Mouse (Mus musculus) forebrain, embryonic 13.5 days (tissue): Measurements from ENCODE around the gene Ahcyl2. TPM values are rescaled to one million over a fixed set of nuclear protein-coding genes. Genes with fewer than 3 reads are reported as not detected.

Experiments
- ATAC-seq: fragments of 200-750 bp; cut with Nextera tagmentation; 2 replicates; pipeline ENCODE4 v1.8.0; 2017
- H3K27ac ChIP-seq: fragments of 300-500 bp; sonication (generic); 2 replicates; pipeline ENCODE4 v1.5.1; 2015; ENCODE audit warnings: inconsistent platforms, mild to moderate bottlenecking, moderate library complexity
- H3K27me3 ChIP-seq: fragments of 300-500 bp; sonication (generic); 2 replicates; pipeline ENCODE4 v1.6.1; 2015; ENCODE audit warnings: mild to moderate bottlenecking, inconsistent platforms
- H3K36me3 ChIP-seq: fragments of 300-500 bp; sonication (generic); 2 replicates; pipeline ENCODE4 v1.6.1; 2015; ENCODE audit warnings: mild to moderate bottlenecking, inconsistent platforms; ENCODE audit not compliant: poor library complexity, severe bottlenecking
- H3K4me1 ChIP-seq: fragments of 300-500 bp; sonication (generic); 2 replicates; pipeline ENCODE4 v1.6.1; 2015; ENCODE audit warnings: inconsistent platforms
- H3K4me2 ChIP-seq: fragments of 300-500 bp; sonication (generic); 2 replicates; pipeline ENCODE4 v1.6.1; 2015; ENCODE audit warnings: inconsistent platforms, mild to moderate bottlenecking, moderate library complexity
- H3K4me3 ChIP-seq: fragments of 300-500 bp; sonication (generic); 2 replicates; pipeline ENCODE4 v1.5.1; 2015; ENCODE audit warnings: mild to moderate bottlenecking, inconsistent platforms
- H3K9ac ChIP-seq: fragments of 300-500 bp; sonication (generic); 2 replicates; pipeline ENCODE4 v1.6.1; 2015; ENCODE audit warnings: mild to moderate bottlenecking, inconsistent platforms
- H3K9me3 ChIP-seq: fragments of 300-500 bp; sonication (generic); replicated peaks from 2 replicates; pipeline ENCODE4 v1.6.1; 2016; ENCODE audit warnings: inconsistent platforms
- WGBS: fragments of 180-500 bp; shearing (Covaris S2); methylation state at CpG from one replicate; pipeline ENCODE4 v1.1.7; 2015; 5-methylcytosine and 5-hydroxymethylcytosine counted together
- polyA plus RNA-seq: library from polyadenylated mRNA; unstranded; fragments of >200 nt; fragmentation: Nextera tagmentation; extraction: Ambion mirVana; gene quantifications from 2 replicates; pipeline ENCODE4 v1.2.1, GENCODE M21; 2015

The Ahcyl2 gene
- polyA plus RNA-seq, 1 experiment from 2014 or later = 11.1 TPM

- Histone ChIP-seq H3K27me3 (no peaks in the 10 kb centered on the region), H3K4me2 (no peak overlapping the region), H3K4me3 (no peak overlapping the region), H3K36me3 (no peaks in the 10 kb centered on the region; the same call in 1 of the 2 replicates), H3K4me1 (no peaks in the 10 kb centered on the region), H3K9ac (no peak overlapping the region), H3K9me3 (no peaks in the 10 kb centered on the region), H3K27ac (no peak overlapping the region)
- 93% methylated on average over 2 of the region's 2 CpGs for WGBS
- ATAC-seq = no peak
Observed at GRCm38 (mm10) chr6:29841461-29841860, 73.7 kb downstream of the Ahcyl2 start.

- 0 out of 2 replicates have a peak, but pooled peaks cover 2% of the 10 kb centered on the region for H3K9me3 ChIP-seq
- no peak for ATAC-seq
- H3K4me3 ChIP-seq = no peak overlapping the region
- no peak overlapping the region for H3K4me2 ChIP-seq
- no peak overlapping the region for H3K27ac ChIP-seq
- WGBS = 89% methylated on average over 5 of the region's 5 CpGs
- H3K27me3 ChIP-seq = no peaks in the 10 kb centered on the region
- H3K9ac ChIP-seq = no peak overlapping the region
- H3K36me3 ChIP-seq = no peaks in the 10 kb centered on the region
- no peaks in the 10 kb centered on the region for H3K4me1 ChIP-seq
Observed at GRCm38 (mm10) chr6:29847643-29848166, 79.9 kb downstream of the Ahcyl2 start.

GRCm38 (mm10) chr6:29848808-29849207, 81.0 kb downstream of the Ahcyl2 start:
- Histone ChIP-seq H3K4me1 (no peaks in the 10 kb centered on the region), H3K9ac (no peak overlapping the region), H3K27ac (no peak overlapping the region), H3K36me3 (no peaks in the 10 kb centered on the region), H3K4me3 (no peak overlapping the region), H3K27me3 (no peaks in the 10 kb centered on the region), H3K4me2 (no peak overlapping the region), H3K9me3 (0 out of 2 replicates have a peak, but pooled peaks cover 2% of the 10 kb centered on the region)
- no peak for ATAC-seq
- WGBS = 75% methylated on average over 3 of the region's 3 CpGs

GRCm38 (mm10) chr6:29850096-29850495, 82.3 kb downstream of the Ahcyl2 start:
- no peak for ATAC-seq
- H3K4me2 ChIP-seq = no peak overlapping the region
- 98% methylated on average over 1 of the region's 1 CpGs for WGBS
- H3K9me3 ChIP-seq = 0 out of 2 replicates have a peak, but pooled peaks cover 2% of the 10 kb centered on the region
- H3K9ac ChIP-seq = no peak overlapping the region
- no peaks in the 10 kb centered on the region for H3K4me1 ChIP-seq
- no peak overlapping the region for H3K27ac ChIP-seq
- no peaks in the 10 kb centered on the region for H3K36me3 ChIP-seq
- no peak overlapping the region for H3K4me3 ChIP-seq
- H3K27me3 ChIP-seq = no peaks in the 10 kb centered on the region

- WGBS = 52% methylated on average over 2 of the region's 2 CpGs
Observed at GRCm38 (mm10) chr6:29850747-29851146, 82.9 kb downstream of the Ahcyl2 start.

GRCm38 (mm10) chr6:29851873-29852272, 84.1 kb downstream of the Ahcyl2 start:
- Histone ChIP-seq H3K4me3 (no peak overlapping the region), H3K27ac (no peak overlapping the region), H3K36me3 (no peaks in the 10 kb centered on the region), H3K27me3 (no peaks in the 10 kb centered on the region), H3K9me3 (0 out of 2 replicates have a peak, but pooled peaks cover 2% of the 10 kb centered on the region), H3K9ac (no peak overlapping the region), H3K4me1 (no peaks in the 10 kb centered on the region), H3K4me2 (no peak overlapping the region)
- ATAC-seq = no peak
- 88% methylated on average over 3 of the region's 3 CpGs for WGBS

More at GRCm38 (mm10) chr6:29850747-29851146, 82.9 kb downstream of the Ahcyl2 start:
- Histone ChIP-seq H3K27me3 (no peaks in the 10 kb centered on the region), H3K9me3 (0 out of 2 replicates have a peak, but pooled peaks cover 2% of the 10 kb centered on the region), H3K4me1 (no peaks in the 10 kb centered on the region), H3K4me2 (no peak overlapping the region), H3K36me3 (no peaks in the 10 kb centered on the region), H3K27ac (no peak overlapping the region), H3K9ac (no peak overlapping the region), H3K4me3 (no peak overlapping the region)
- no peak for ATAC-seq

GRCm38 (mm10) chr6:29853213-29853899, 85.5 kb downstream of the Ahcyl2 start:
- WGBS = 40% methylated on average over 12 of the region's 12 CpGs
- no peak overlapping the region for H3K27ac ChIP-seq
- no peaks in the 10 kb centered on the region for H3K36me3 ChIP-seq
- H3K4me1 ChIP-seq = no peaks in the 10 kb centered on the region
- no peak overlapping the region for H3K4me2 ChIP-seq
- 0 out of 2 replicates have a peak, but pooled peaks cover 2% of the 10 kb centered on the region for H3K9me3 ChIP-seq
- ATAC-seq = peak; percentile 83
- H3K9ac ChIP-seq = peak overlapping the region; percentile 31; the same call in 1 of the 2 replicates
- no peak overlapping the region for H3K4me3 ChIP-seq
- no peaks in the 10 kb centered on the region for H3K27me3 ChIP-seq

GRCm38 (mm10) chr6:29853900-29854390, 86.1 kb downstream of the Ahcyl2 start:
- no peak overlapping the region for H3K9ac ChIP-seq
- no peak for ATAC-seq
- WGBS = 93% methylated on average over 6 of the region's 6 CpGs
- H3K4me1 ChIP-seq = peaks cover 4% of the 10 kb centered on the region; the same call in 1 of the 2 replicates
- H3K36me3 ChIP-seq = no peaks in the 10 kb centered on the region
- H3K4me3 ChIP-seq = no peak overlapping the region
- H3K9me3 ChIP-seq = 0 out of 2 replicates have a peak, but pooled peaks cover 2% of the 10 kb centered on the region
- no peak overlapping the region for H3K4me2 ChIP-seq
- no peak overlapping the region for H3K27ac ChIP-seq
- no peaks in the 10 kb centered on the region for H3K27me3 ChIP-seq

- no peaks in the 10 kb centered on the region for H3K36me3 ChIP-seq
- no peak overlapping the region for H3K9ac ChIP-seq
- 75% methylated on average over 6 of the region's 6 CpGs for WGBS
- no peaks in the 10 kb centered on the region for H3K9me3 ChIP-seq
- no peaks in the 10 kb centered on the region for H3K27me3 ChIP-seq
- H3K4me2 ChIP-seq = no peak overlapping the region
- no peak overlapping the region for H3K4me3 ChIP-seq
- peaks cover 12% of the 10 kb centered on the region; the same call in 1 of the 2 replicates for H3K4me1 ChIP-seq
- no peak overlapping the region for H3K27ac ChIP-seq
- no peak for ATAC-seq
Observed at GRCm38 (mm10) chr6:29858619-29859018, 90.8 kb downstream of the Ahcyl2 start.

GRCm38 (mm10) chr6:29859344-29859743, 91.5 kb downstream of the Ahcyl2 start:
- Histone ChIP-seq H3K27ac (no peak overlapping the region), H3K4me3 (no peak overlapping the region), H3K4me2 (no peak overlapping the region), H3K27me3 (no peaks in the 10 kb centered on the region), H3K9me3 (no peaks in the 10 kb centered on the region), H3K4me1 (peaks cover 12% of the 10 kb centered on the region; the same call in 1 of the 2 replicates), H3K36me3 (no peaks in the 10 kb centered on the region), H3K9ac (no peak overlapping the region)
- 46% methylated on average over 4 of the region's 4 CpGs for WGBS
- ATAC-seq = no peak

- ATAC-seq = no peak
- Histone ChIP-seq H3K36me3 (no peaks in the 10 kb centered on the region), H3K4me2 (no peak overlapping the region), H3K27ac (no peak overlapping the region), H3K27me3 (no peaks in the 10 kb centered on the region), H3K9ac (no peak overlapping the region), H3K4me3 (no peak overlapping the region), H3K9me3 (no peaks in the 10 kb centered on the region), H3K4me1 (peaks cover 12% of the 10 kb centered on the region; the same call in 1 of the 2 replicates)
- WGBS = 87% methylated on average over 3 of the region's 3 CpGs
Observed at GRCm38 (mm10) chr6:29860238-29860637, 92.4 kb downstream of the Ahcyl2 start.

GRCm38 (mm10) chr6:29864926-29865325, 97.1 kb downstream of the Ahcyl2 start:
- no peaks in the 10 kb centered on the region for H3K36me3 ChIP-seq
- ATAC-seq = no peak
- H3K4me2 ChIP-seq = no peak overlapping the region
- H3K4me3 ChIP-seq = no peak overlapping the region
- peaks cover 3% of the 10 kb centered on the region; the same call in 1 of the 2 replicates for H3K4me1 ChIP-seq
- no peak overlapping the region for H3K9ac ChIP-seq
- WGBS = 94% methylated on average over 2 of the region's 2 CpGs
- no peaks in the 10 kb centered on the region for H3K9me3 ChIP-seq
- H3K27ac ChIP-seq = no peak overlapping the region
- no peaks in the 10 kb centered on the region for H3K27me3 ChIP-seq
